Mouse (Mus musculus): Measurements from ENCODE around the gene Coro1c. TPM values are rescaled to one million over a fixed set of nuclear protein-coding genes. Genes with fewer than 3 reads are reported as not detected.
A peak's percentile ranks its signal among the peaks of the same experiment; 100 is the strongest.

Coro1c gene
- polyA plus RNA-seq, 1 experiment from 2014 or later: 214 TPM

GRCm38 (mm10) chr5:113831741-113832140 is 76.8 kb downstream of the Coro1c start:
- Histone ChIP-seq H3K27me3 (no peaks in the 10 kb centered on the region), H3K9me3 (no peaks in the 10 kb centered on the region), H3K4me3 (replicated peaks) (no peak overlapping the region), H3K27ac (no peak overlapping the region), H3K36me3 (no peaks in the 10 kb centered on the region), H3K4me2 (replicated peaks) (no peak overlapping the region), H3K9ac (replicated peaks) (no peak overlapping the region), H3K4me1 (replicated peaks) (no peaks in the 10 kb centered on the region)
- WGBS: 62% methylated on average over 3 of the region's 3 CpGs
- ATAC-seq: no peak

GRCm38 (mm10) chr5:113830796-113831195 is 77.8 kb downstream of the Coro1c start:
- Histone ChIP-seq H3K27me3 (no peaks in the 10 kb centered on the region), H3K9me3 (no peaks in the 10 kb centered on the region), H3K36me3 (no peaks in the 10 kb centered on the region), H3K4me2 (replicated peaks) (no peak overlapping the region), H3K4me3 (replicated peaks) (no peak overlapping the region), H3K4me1 (replicated peaks) (no peaks in the 10 kb centered on the region), H3K9ac (replicated peaks) (no peak overlapping the region), H3K27ac (no peak overlapping the region)
- 91% methylated on average over 5 of the region's 5 CpGs for WGBS
- no peak for ATAC-seq

GRCm38 (mm10) chr5:113830292-113830643 is 78.3 kb downstream of the Coro1c start:
- ATAC-seq: no peak
- Histone ChIP-seq H3K36me3 (no peaks in the 10 kb centered on the region), H3K27me3 (no peaks in the 10 kb centered on the region), H3K4me3 (replicated peaks) (no peak overlapping the region), H3K4me2 (replicated peaks) (no peak overlapping the region), H3K4me1 (replicated peaks) (no peaks in the 10 kb centered on the region), H3K27ac (no peak overlapping the region), H3K9ac (replicated peaks) (no peak overlapping the region), H3K9me3 (no peaks in the 10 kb centered on the region)
- WGBS: 80% methylated on average over 10 of the region's 10 CpGs

GRCm38 (mm10) chr5:113829566-113830291 is 78.8 kb downstream of the Coro1c start:
- no peak overlapping the region for H3K9ac ChIP-seq (replicated peaks)
- H3K4me3 ChIP-seq (replicated peaks): no peak overlapping the region
- H3K9me3 ChIP-seq: no peaks in the 10 kb centered on the region
- ATAC-seq: no peak
- no peak overlapping the region for H3K4me2 ChIP-seq (replicated peaks)
- no peaks in the 10 kb centered on the region for H3K4me1 ChIP-seq (replicated peaks)
- H3K27me3 ChIP-seq: no peaks in the 10 kb centered on the region
- no peaks in the 10 kb centered on the region for H3K36me3 ChIP-seq
- WGBS: 84% methylated on average over 7 of the region's 7 CpGs
- no peak overlapping the region for H3K27ac ChIP-seq

GRCm38 (mm10) chr5:113828481-113828880 is 80.1 kb downstream of the Coro1c start:
- Histone ChIP-seq H3K4me3 (replicated peaks) (no peak overlapping the region), H3K36me3 (no peaks in the 10 kb centered on the region), H3K27me3 (no peaks in the 10 kb centered on the region), H3K9me3 (no peaks in the 10 kb centered on the region), H3K4me1 (replicated peaks) (no peaks in the 10 kb centered on the region), H3K27ac (no peak overlapping the region), H3K4me2 (replicated peaks) (no peak overlapping the region), H3K9ac (replicated peaks) (no peak overlapping the region)
- ATAC-seq: no peak
- 61% methylated on average over 7 of the region's 7 CpGs for WGBS

- 62% methylated on average over 4 of the region's 4 CpGs for WGBS
- Histone ChIP-seq H3K4me1 (replicated peaks) (no peaks in the 10 kb centered on the region), H3K36me3 (no peaks in the 10 kb centered on the region), H3K27ac (no peak overlapping the region), H3K9me3 (no peaks in the 10 kb centered on the region), H3K4me2 (replicated peaks) (no peak overlapping the region), H3K27me3 (no peaks in the 10 kb centered on the region), H3K9ac (replicated peaks) (no peak overlapping the region), H3K4me3 (replicated peaks) (no peak overlapping the region)
- no peak for ATAC-seq
Measured at GRCm38 (mm10) chr5:113827991-113828411, 80.6 kb downstream of the Coro1c start.

GRCm38 (mm10) chr5:113826619-113827018 is 81.9 kb downstream of the Coro1c start:
- H3K27ac ChIP-seq: no peak overlapping the region
- H3K36me3 ChIP-seq: no peaks in the 10 kb centered on the region
- H3K4me2 ChIP-seq (replicated peaks): no peak overlapping the region
- H3K27me3 ChIP-seq: no peaks in the 10 kb centered on the region
- H3K4me1 ChIP-seq (replicated peaks): no peaks in the 10 kb centered on the region
- no peak for ATAC-seq
- no peak overlapping the region for H3K4me3 ChIP-seq (replicated peaks)
- H3K9me3 ChIP-seq: no peaks in the 10 kb centered on the region
- WGBS: 93% methylated on average over 4 of the region's 4 CpGs
- H3K9ac ChIP-seq (replicated peaks): no peak overlapping the region

GRCm38 (mm10) chr5:113825558-113825957 is 83.0 kb downstream of the Coro1c start:
- Histone ChIP-seq H3K27me3 (no peaks in the 10 kb centered on the region), H3K36me3 (no peaks in the 10 kb centered on the region), H3K4me1 (replicated peaks) (no peaks in the 10 kb centered on the region), H3K4me3 (replicated peaks) (no peak overlapping the region), H3K9me3 (no peaks in the 10 kb centered on the region), H3K4me2 (replicated peaks) (no peak overlapping the region), H3K9ac (replicated peaks) (no peak overlapping the region), H3K27ac (no peak overlapping the region)
- no peak for ATAC-seq
- WGBS: 86% methylated on average over 7 of the region's 7 CpGs

- H3K4me1 ChIP-seq (replicated peaks): no peaks in the 10 kb centered on the region
- H3K4me2 ChIP-seq (replicated peaks): no peak overlapping the region
- no peak for ATAC-seq
- no peak overlapping the region for H3K4me3 ChIP-seq (replicated peaks)
- no peak overlapping the region for H3K27ac ChIP-seq
- H3K27me3 ChIP-seq: no peaks in the 10 kb centered on the region
- H3K9me3 ChIP-seq: no peaks in the 10 kb centered on the region
- WGBS: 79% methylated on average over 4 of the region's 4 CpGs
- no peaks in the 10 kb centered on the region for H3K36me3 ChIP-seq
- H3K9ac ChIP-seq (replicated peaks): no peak overlapping the region
Measured at GRCm38 (mm10) chr5:113824228-113824627, 84.3 kb downstream of the Coro1c start.

GRCm38 (mm10) chr5:113818572-113818971 is 90.0 kb downstream of the Coro1c start:
- Histone ChIP-seq H3K9ac (replicated peaks) (no peak overlapping the region), H3K36me3 (no peaks in the 10 kb centered on the region), H3K9me3 (no peaks in the 10 kb centered on the region), H3K4me1 (replicated peaks) (0 out of 2 replicates have a peak, but pooled peaks cover 4% of the 10 kb centered on the region), H3K4me2 (replicated peaks) (no peak overlapping the region), H3K27ac (no peak overlapping the region), H3K27me3 (0 out of 2 replicates have a peak, but pooled peaks cover 10% of the 10 kb centered on the region), H3K4me3 (replicated peaks) (no peak overlapping the region)
- no peak for ATAC-seq
- WGBS: 72% methylated on average over 14 of the region's 14 CpGs

- Histone ChIP-seq H3K9ac (replicated peaks) (no peak overlapping the region), H3K27ac (no peak overlapping the region), H3K27me3 (0 out of 2 replicates have a peak, but pooled peaks cover 10% of the 10 kb centered on the region), H3K4me1 (replicated peaks) (0 out of 2 replicates have a peak, but pooled peaks cover 4% of the 10 kb centered on the region), H3K9me3 (peaks cover 5% of the 10 kb centered on the region; the same call in 1 of the 2 replicates), H3K4me2 (replicated peaks) (peak overlapping the region; percentile 1; the same call in 1 of the 2 replicates), H3K4me3 (replicated peaks) (no peak overlapping the region), H3K36me3 (no peaks in the 10 kb centered on the region)
- ATAC-seq: no peak
- 12% methylated on average over 15 of the region's 15 CpGs for WGBS
Measured at GRCm38 (mm10) chr5:113815638-113816152, 92.9 kb downstream of the Coro1c start.

GRCm38 (mm10) chr5:113815041-113815389 is 93.5 kb downstream of the Coro1c start:
- Histone ChIP-seq H3K9ac (replicated peaks) (no peak overlapping the region), H3K4me1 (replicated peaks) (0 out of 2 replicates have a peak, but pooled peaks cover 4% of the 10 kb centered on the region), H3K27ac (no peak overlapping the region), H3K27me3 (0 out of 2 replicates have a peak, but pooled peaks cover 10% of the 10 kb centered on the region), H3K36me3 (no peaks in the 10 kb centered on the region), H3K9me3 (peaks cover 7% of the 10 kb centered on the region; the same call in 1 of the 2 replicates), H3K4me3 (replicated peaks) (no peak overlapping the region), H3K4me2 (replicated peaks) (no peak overlapping the region)
- 59% methylated on average over 11 of the region's 11 CpGs for WGBS
- no peak for ATAC-seq

All from midbrain, embryonic 13.5 days (tissue).